Mouse (Mus musculus): ENCODE measurements around the gene Cit.

The Cit gene

GRCm38 (mm10) chr5:116014237-116014636 lies 169.2 kb downstream of the Cit start:
- DNase-seq, result no peak

- DNase-seq, result no peak
Observed at GRCm38 (mm10) chr5:116016542-116016941, 171.5 kb downstream of the Cit start.

GRCm38 (mm10) chr5:116017391-116017790 lies 172.3 kb downstream of the Cit start:
- DNase-seq, result no peak

GRCm38 (mm10) chr5:116018196-116018595 lies 173.1 kb downstream of the Cit start:
- peak; percentile 38 to 63 for DNase-seq

- peak in 1 of 2 experiments; percentile 58 for DNase-seq
Observed at GRCm38 (mm10) chr5:116018784-116019183, 173.7 kb downstream of the Cit start.

GRCm38 (mm10) chr5:116019371-116019770 lies 174.3 kb downstream of the Cit start:
- no peak for DNase-seq

GRCm38 (mm10) chr5:116021552-116021951 lies 176.5 kb downstream of the Cit start:
- no peak for DNase-seq

- peak in 1 of 2 experiments; percentile 37 for DNase-seq
Observed at GRCm38 (mm10) chr5:116022131-116022530, 177.1 kb downstream of the Cit start.

GRCm38 (mm10) chr5:116022658-116023200 lies 177.7 kb downstream of the Cit start:
- DNase-seq, result peak; percentile 16 to 43

- peak; percentile 38 to 43 for DNase-seq
Observed at GRCm38 (mm10) chr5:116023251-116023661, 178.2 kb downstream of the Cit start.

- DNase-seq, result peak in 1 of 2 experiments; percentile 56
Observed at GRCm38 (mm10) chr5:116023821-116024284, 178.8 kb downstream of the Cit start.

GRCm38 (mm10) chr5:116024327-116024739 lies 179.3 kb downstream of the Cit start, which contains the start of gene Prkab1:
Prkab1 (minus strand) TSS chr5:116024508.
- peak; percentile 95 to 97 for DNase-seq

- no peak for DNase-seq
Observed at GRCm38 (mm10) chr5:116026107-116026506, 181.0 kb downstream of the Cit start.

GRCm38 (mm10) chr5:116026561-116026960 lies 181.5 kb downstream of the Cit start:
- no peak for DNase-seq

- no peak for DNase-seq
Observed at GRCm38 (mm10) chr5:116029071-116029470, 184.0 kb downstream of the Cit start.

- DNase-seq, result no peak
Observed at GRCm38 (mm10) chr5:116030566-116031189, 185.6 kb downstream of the Cit start.

- peak; percentile 47 to 60 for DNase-seq
Observed at GRCm38 (mm10) chr5:116031190-116031577, 186.1 kb downstream of the Cit start.

- no peak for DNase-seq
Observed at GRCm38 (mm10) chr5:116036465-116036864, 191.4 kb downstream of the Cit start.

- no peak for DNase-seq
Observed at GRCm38 (mm10) chr5:116037731-116038130, 192.7 kb downstream of the Cit start.

GRCm38 (mm10) chr5:116039706-116040105 lies 194.6 kb downstream of the Cit start:
- DNase-seq, result no peak

- no peak for DNase-seq
Observed at GRCm38 (mm10) chr5:116042241-116042640, 197.2 kb downstream of the Cit start.

- no peak for DNase-seq
Observed at GRCm38 (mm10) chr5:116045581-116045980, 200.5 kb downstream of the Cit start.

GRCm38 (mm10) chr5:116046246-116046645 lies 201.2 kb downstream of the Cit start:
- DNase-seq, result no peak

GRCm38 (mm10) chr5:116048321-116048720 lies 203.2 kb downstream of the Cit start:
- no peak for DNase-seq

- no peak for DNase-seq
Observed at GRCm38 (mm10) chr5:116049821-116050220, 204.7 kb downstream of the Cit start.
